Mouse (Mus musculus) heart, embryonic 15.5 days (tissue): ENCODE measurements around the gene Cpsf6. TPM values are rescaled to one million over a fixed set of nuclear protein-coding genes. Genes with fewer than 3 reads are reported as not detected.
A peak's percentile ranks its signal among the peaks of the same experiment; 100 is the strongest.

Experiments used
- ATAC-seq: fragments of 200-750 bp; cut with Nextera tagmentation; replicated peaks from 2 replicates; pipeline ENCODE4 v1.8.0; 2017; ENCODE audit warnings: low read depth, moderate TSS enrichment; ENCODE audit not compliant: insufficient number of reproducible peaks, insufficient read depth, low FRiP score
- H3K27ac ChIP-seq: fragments of 300-500 bp; sonication (generic); 2 replicates; pipeline ENCODE4 v1.5.1; 2015; ENCODE audit warnings: mild to moderate bottlenecking, inconsistent platforms
- H3K27me3 ChIP-seq: fragments of 300-500 bp; sonication (generic); 2 replicates; pipeline ENCODE4 v1.6.1; 2015; ENCODE audit warnings: inconsistent platforms
- H3K36me3 ChIP-seq: fragments of 300-500 bp; sonication (generic); 2 replicates; pipeline ENCODE4 v1.6.1; 2015; ENCODE audit warnings: mild to moderate bottlenecking, inconsistent platforms
- H3K4me1 ChIP-seq: fragments of 300-500 bp; sonication (generic); replicated peaks from 2 replicates; pipeline ENCODE4 v1.6.1; 2015; ENCODE audit warnings: inconsistent platforms
- H3K4me2 ChIP-seq: fragments of 300-500 bp; sonication (generic); 2 replicates; pipeline ENCODE4 v1.6.1; 2015; ENCODE audit warnings: inconsistent platforms, mild to moderate bottlenecking, moderate library complexity
- H3K4me3 ChIP-seq: fragments of 300-500 bp; sonication (generic); 2 replicates; pipeline ENCODE4 v1.5.1; 2015; ENCODE audit warnings: mild to moderate bottlenecking, inconsistent platforms
- H3K9ac ChIP-seq: fragments of 300-500 bp; sonication (generic); 2 replicates; pipeline ENCODE4 v1.6.1; 2015; ENCODE audit warnings: mild to moderate bottlenecking, inconsistent platforms
- H3K9me3 ChIP-seq: fragments of 300-500 bp; sonication (generic); replicated peaks from 2 replicates; pipeline ENCODE4 v1.6.1; 2016; ENCODE audit warnings: inconsistent platforms
- WGBS: fragments of 180-500 bp; shearing (Covaris S2); methylation state at CpG from one replicate; pipeline ENCODE4 v1.1.7; 2015; ENCODE audit warnings: mixed read lengths; 5-methylcytosine and 5-hydroxymethylcytosine counted together
- polyA plus RNA-seq: library from polyadenylated mRNA; unstranded; fragments of >200 nt; fragmentation: Nextera tagmentation; extraction: Ambion mirVana; gene quantifications from 2 replicates; pipeline ENCODE4 v1.2.1, GENCODE M21; 2015

Cpsf6 gene
- polyA plus RNA-seq, 1 experiment from 2014 or later = 78.5 TPM

DNA sequence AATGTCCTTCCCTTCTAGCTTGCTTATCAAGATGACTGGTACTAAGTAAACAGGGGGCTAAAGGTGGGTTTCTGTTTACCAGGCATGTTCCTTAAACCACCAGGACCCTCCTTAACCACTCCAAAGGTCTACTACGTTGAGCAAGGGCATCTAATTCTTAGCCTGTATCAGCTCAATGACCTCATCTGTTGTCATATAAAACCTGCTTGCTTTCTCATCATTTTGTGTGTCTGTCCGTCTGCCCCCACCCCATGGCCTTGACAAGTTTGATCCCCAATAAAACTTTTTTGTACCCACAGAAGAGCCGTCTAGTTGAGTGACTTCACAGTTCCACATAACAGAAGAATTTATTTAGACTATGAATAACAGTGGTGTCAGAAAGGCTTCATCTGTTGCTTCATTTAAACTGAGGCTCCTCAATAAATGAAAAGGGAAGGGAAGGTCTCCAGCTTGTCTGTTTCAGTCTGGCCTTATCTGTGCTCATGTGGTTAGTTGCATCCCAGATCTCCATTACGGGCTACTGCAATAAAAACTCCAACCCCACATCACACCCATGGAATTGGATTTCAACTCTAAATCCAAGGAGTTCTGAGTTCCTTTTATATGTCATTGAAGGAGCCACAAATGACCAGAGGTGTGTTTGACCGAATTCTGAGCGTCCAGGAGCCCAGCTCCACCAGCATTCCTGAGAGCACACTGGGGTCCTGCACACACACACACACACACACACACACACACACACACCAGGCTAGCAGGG lies 25.9 kb upstream of the Cpsf6 start:
- no peaks in the 10 kb centered on the region for H3K9me3 ChIP-seq
- H3K36me3 ChIP-seq = no peaks in the 10 kb centered on the region
- H3K9ac ChIP-seq = no peak overlapping the region
- H3K27me3 ChIP-seq = no peaks in the 10 kb centered on the region
- H3K4me1 ChIP-seq = no peaks in the 10 kb centered on the region
- no peak overlapping the region for H3K27ac ChIP-seq
- H3K4me3 ChIP-seq = no peak overlapping the region
- 72% methylated on average over 6 of the region's 6 CpGs for WGBS
- no peak for ATAC-seq
- H3K4me2 ChIP-seq = no peak overlapping the region

- no peaks in the 10 kb centered on the region for H3K27me3 ChIP-seq
- H3K36me3 ChIP-seq = no peaks in the 10 kb centered on the region
- no peak overlapping the region for H3K4me3 ChIP-seq
- H3K9me3 ChIP-seq = no peaks in the 10 kb centered on the region
- H3K4me1 ChIP-seq = no peaks in the 10 kb centered on the region
- ATAC-seq = no peak
- H3K27ac ChIP-seq = no peak overlapping the region
- WGBS = 88% methylated on average over 6 of the region's 6 CpGs
- no peak overlapping the region for H3K9ac ChIP-seq
- no peak overlapping the region for H3K4me2 ChIP-seq
Measured at GRCm38 (mm10) chr10:117404384-117404783, 24.6 kb upstream of the Cpsf6 start.

- H3K36me3 ChIP-seq = no peaks in the 10 kb centered on the region
Measured at GRCm38 (mm10) chr10:117403344-117403953, 23.6 kb upstream of the Cpsf6 start.

GRCm38 (mm10) chr10:117402403-117403333 lies 22.9 kb upstream of the Cpsf6 start:
- H3K9me3 ChIP-seq = no peaks in the 10 kb centered on the region
- H3K4me3 ChIP-seq = no peak overlapping the region
- H3K4me1 ChIP-seq = no peaks in the 10 kb centered on the region
- no peak overlapping the region for H3K4me2 ChIP-seq
- ATAC-seq = no peak
- no peak overlapping the region for H3K27ac ChIP-seq
- H3K9ac ChIP-seq = no peak overlapping the region
- H3K27me3 ChIP-seq = no peaks in the 10 kb centered on the region
- 73% methylated on average over 20 of the region's 20 CpGs for WGBS
- no peaks in the 10 kb centered on the region for H3K36me3 ChIP-seq

More at GRCm38 (mm10) chr10:117403344-117403953, 23.6 kb upstream of the Cpsf6 start:
- no peak overlapping the region for H3K27ac ChIP-seq
- H3K4me2 ChIP-seq = no peak overlapping the region
- no peak overlapping the region for H3K9ac ChIP-seq
- no peaks in the 10 kb centered on the region for H3K27me3 ChIP-seq
- no peaks in the 10 kb centered on the region for H3K4me1 ChIP-seq
- H3K9me3 ChIP-seq = no peaks in the 10 kb centered on the region
- WGBS = 81% methylated on average over 15 of the region's 15 CpGs
- ATAC-seq = no peak
- no peak overlapping the region for H3K4me3 ChIP-seq

DNA sequence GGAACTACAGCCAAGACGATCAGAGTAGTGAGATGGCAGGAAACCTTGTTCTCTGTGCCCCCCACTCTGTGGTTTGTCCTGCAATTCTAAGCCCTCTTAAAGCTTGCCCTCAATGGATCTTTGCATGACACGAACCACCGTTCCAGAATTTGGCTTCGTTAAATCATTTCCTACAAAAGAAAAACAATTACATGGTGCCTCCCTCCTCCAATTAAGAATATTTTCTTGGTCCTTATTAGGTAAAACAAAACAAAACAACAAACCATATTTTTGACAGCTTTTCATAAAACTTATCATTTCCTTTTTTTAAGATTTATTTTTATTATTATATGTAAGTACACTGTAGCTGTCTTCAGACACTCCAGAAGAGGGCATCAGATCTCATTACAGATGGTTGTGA lies 21.5 kb upstream of the Cpsf6 start:
- Histone ChIP-seq H3K4me3 (no peak overlapping the region), H3K27me3 (no peaks in the 10 kb centered on the region), H3K36me3 (no peaks in the 10 kb centered on the region), H3K4me1 (no peaks in the 10 kb centered on the region), H3K9me3 (no peaks in the 10 kb centered on the region), H3K27ac (no peak overlapping the region), H3K4me2 (no peak overlapping the region), H3K9ac (no peak overlapping the region)
- ATAC-seq = no peak
- WGBS = 84% methylated on average over 4 of the region's 4 CpGs

DNA sequence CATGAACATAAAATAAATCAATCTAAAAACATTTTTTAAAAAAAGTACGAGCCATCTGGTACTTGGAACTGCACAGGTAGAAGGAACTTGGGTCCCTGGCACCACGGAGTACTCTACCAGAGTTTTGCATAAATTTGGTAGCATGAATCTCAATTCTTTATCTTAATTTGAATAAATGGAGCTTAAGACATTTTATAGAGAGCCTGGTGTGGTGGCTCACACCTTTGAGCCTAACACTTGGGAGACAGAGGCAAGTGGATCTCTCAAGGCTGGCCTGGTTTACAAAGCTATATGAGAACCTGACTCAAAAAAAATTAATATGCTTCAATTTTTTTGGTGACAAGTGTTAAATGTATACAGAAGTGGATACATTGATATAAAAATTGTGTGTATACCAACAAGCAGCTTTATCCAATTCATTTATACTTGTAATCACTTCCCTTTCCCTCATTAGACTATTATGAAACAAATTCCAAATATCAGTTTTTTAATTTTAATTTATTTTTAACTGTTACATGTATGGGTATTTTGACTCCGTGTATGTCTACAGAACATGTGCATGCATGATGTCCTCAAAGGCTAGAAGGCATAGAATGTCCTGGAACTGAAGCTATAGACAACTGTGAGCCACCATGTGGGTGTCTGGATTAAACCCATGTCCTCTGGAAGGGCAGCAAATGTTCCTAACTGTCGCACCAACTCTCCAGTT lies 20.6 kb upstream of the Cpsf6 start:
- Histone ChIP-seq H3K4me3 (no peak overlapping the region), H3K36me3 (no peaks in the 10 kb centered on the region), H3K4me1 (no peaks in the 10 kb centered on the region), H3K9ac (no peak overlapping the region), H3K27ac (no peak overlapping the region), H3K27me3 (no peaks in the 10 kb centered on the region), H3K4me2 (no peak overlapping the region), H3K9me3 (no peaks in the 10 kb centered on the region)
- ATAC-seq = no peak
- WGBS = 79% methylated on average over 4 of the region's 4 CpGs

DNA sequence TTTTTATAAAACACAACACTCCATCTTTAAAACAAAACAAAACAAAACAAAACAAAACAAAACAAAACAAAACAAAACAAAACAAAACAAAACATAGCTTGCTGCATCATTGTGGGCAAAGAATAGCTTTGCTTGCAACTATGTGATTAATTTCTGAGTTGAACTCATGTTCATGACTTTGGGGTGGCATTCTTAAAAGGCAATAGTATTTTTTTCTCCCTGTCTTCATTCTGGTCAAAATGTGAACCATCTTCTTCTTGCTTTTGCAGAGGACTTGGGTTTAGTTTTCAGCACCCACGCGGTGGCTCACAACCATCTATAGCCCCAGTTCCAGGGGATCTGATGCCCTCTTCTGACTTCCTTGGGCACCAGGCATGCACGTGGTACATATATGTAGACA lies 20.0 kb upstream of the Cpsf6 start:
- Histone ChIP-seq H3K4me2 (no peak overlapping the region), H3K9ac (no peak overlapping the region), H3K9me3 (no peaks in the 10 kb centered on the region), H3K36me3 (no peaks in the 10 kb centered on the region), H3K4me3 (no peak overlapping the region), H3K27ac (no peak overlapping the region), H3K27me3 (no peaks in the 10 kb centered on the region), H3K4me1 (no peaks in the 10 kb centered on the region)
- 90% methylated on average over 3 of the region's 3 CpGs for WGBS
- no peak for ATAC-seq

DNA sequence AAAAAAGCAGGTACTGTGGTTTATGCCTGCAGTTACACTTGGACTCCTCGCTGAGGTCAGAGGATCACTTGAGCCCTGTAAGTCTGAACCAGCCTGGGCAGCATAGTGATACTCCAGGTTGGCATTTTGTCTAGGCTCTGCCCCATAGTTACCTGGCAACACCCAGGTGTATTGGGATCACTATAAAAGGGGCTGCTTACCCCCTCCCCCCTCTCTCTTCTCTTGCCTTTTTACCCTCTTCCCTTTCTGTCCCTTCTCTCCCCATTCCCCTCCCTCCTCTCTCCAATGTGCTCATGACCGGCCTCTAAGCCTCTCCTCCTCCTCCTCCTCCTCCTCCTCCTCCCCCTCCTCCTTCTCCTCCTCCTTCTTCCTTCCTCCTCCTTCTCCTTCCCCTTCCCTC lies 19.4 kb upstream of the Cpsf6 start:
- H3K27ac ChIP-seq = no peak overlapping the region
- H3K27me3 ChIP-seq = no peaks in the 10 kb centered on the region
- no peak overlapping the region for H3K9ac ChIP-seq
- no peak overlapping the region for H3K4me2 ChIP-seq
- 61% methylated on average over 2 of the region's 2 CpGs for WGBS
- no peaks in the 10 kb centered on the region for H3K36me3 ChIP-seq
- H3K4me1 ChIP-seq = no peaks in the 10 kb centered on the region
- ATAC-seq = no peak
- no peak overlapping the region for H3K4me3 ChIP-seq
- no peaks in the 10 kb centered on the region for H3K9me3 ChIP-seq

DNA sequence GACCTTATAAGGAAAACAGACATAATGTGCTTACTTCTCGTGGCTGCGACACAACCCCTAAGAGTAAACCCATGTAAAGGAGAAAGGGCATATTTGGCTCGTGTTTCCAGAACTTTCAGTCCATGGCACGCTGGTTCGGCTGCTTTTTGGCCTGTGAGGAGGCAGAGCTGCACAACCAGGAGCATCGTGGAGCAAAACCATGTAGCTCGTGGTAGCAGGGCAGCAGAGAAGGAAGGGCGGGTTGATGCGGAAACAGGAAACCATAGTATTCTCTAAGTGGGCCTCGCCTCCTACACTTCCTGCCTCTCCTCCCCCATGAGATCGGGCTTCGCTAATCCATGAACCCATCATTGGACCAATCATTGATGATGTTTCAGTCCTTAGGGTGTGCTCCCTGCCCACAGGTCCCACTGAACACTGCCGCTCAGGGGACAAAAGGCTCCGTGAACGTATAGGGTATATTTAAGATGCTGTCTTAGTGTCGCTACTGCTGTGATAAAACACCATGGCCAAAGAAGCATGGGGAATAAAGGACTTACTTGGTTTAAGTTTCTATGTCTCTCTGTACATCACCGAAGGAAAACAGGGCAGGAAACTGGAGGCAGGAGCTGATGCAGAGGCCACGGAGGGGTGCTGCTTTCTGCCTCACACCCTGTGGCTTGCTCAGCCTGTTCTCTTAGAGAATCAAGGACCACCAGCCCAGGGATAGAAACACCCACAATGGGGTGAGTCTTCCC lies 18.4 kb upstream of the Cpsf6 start:
- Histone ChIP-seq H3K36me3 (no peaks in the 10 kb centered on the region), H3K4me3 (no peak overlapping the region), H3K4me2 (no peak overlapping the region), H3K9me3 (no peaks in the 10 kb centered on the region), H3K4me1 (0 out of 2 replicates have a peak, but pooled peaks cover 3% of the 10 kb centered on the region), H3K9ac (no peak overlapping the region), H3K27me3 (no peaks in the 10 kb centered on the region), H3K27ac (no peak overlapping the region)
- no peak for ATAC-seq
- WGBS = 74% methylated on average over 18 of the region's 18 CpGs

DNA sequence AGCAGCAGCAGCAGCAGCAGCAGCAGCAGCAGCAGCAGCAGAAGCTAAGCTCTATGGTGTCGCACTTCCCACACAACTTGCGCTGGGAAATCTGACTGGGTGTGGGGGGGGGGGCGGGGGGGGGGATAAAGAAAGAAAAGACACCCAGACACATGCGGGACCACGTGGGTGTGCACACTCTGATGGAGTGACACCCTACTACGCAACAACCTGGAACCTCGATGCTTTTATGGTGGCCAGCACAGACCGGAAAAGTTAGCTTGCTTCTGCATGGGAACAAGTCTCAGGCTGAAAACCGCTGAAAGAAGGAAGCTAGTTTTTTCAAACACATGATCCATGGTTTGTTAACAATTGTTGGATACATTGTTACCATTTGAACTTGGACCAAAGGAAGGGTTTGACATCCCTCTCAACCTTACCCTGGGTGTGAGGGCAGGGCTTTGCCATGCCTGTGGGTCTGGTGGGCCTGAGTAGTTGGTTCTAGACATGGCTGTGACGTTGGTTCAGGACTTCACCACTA lies 17.4 kb upstream of the Cpsf6 start:
- no peak for ATAC-seq
- H3K4me2 ChIP-seq = peak overlapping the region; percentile 48
- no peak overlapping the region for H3K27ac ChIP-seq
- H3K4me3 ChIP-seq = peak overlapping the region; percentile 6; the same call in 1 of the 2 replicates
- 54% methylated on average over 8 of the region's 10 CpGs for WGBS
- H3K9me3 ChIP-seq = no peaks in the 10 kb centered on the region
- 0 out of 2 replicates have a peak, but pooled peaks cover 3% of the 10 kb centered on the region for H3K4me1 ChIP-seq
- no peaks in the 10 kb centered on the region for H3K36me3 ChIP-seq
- no peak overlapping the region for H3K9ac ChIP-seq
- H3K27me3 ChIP-seq = no peaks in the 10 kb centered on the region
